Mouse (Mus musculus) ES-E14 (cell line): ENCODE measurements around the gene Dhx40.

Experiments used
- CHD2 ChIP-seq: IDR thresholded peaks from 2 replicates; pipeline ENCODE4 v1.6.1; 2014; ENCODE audit warnings: mild to moderate bottlenecking, low read depth, low read length, inconsistent platforms
- MAFK ChIP-seq: IDR thresholded peaks from 2 replicates; pipeline ENCODE4 v1.6.1; 2014; ENCODE audit warnings: mild to moderate bottlenecking, low read depth, low read length, inconsistent platforms; ENCODE audit not compliant: insufficient read depth
- ZC3H11A ChIP-seq: IDR thresholded peaks from 2 replicates; pipeline ENCODE4 v1.6.1; 2012; ENCODE audit warnings: low read depth, mild to moderate bottlenecking, inconsistent platforms, low read length, borderline replicate concordance

GRCm38 (mm10) chr11:86760357-86760756 lies 47.2 kb downstream of the Dhx40 start:
- no peak for TF ChIP-seq ZC3H11A
- no peak for TF ChIP-seq MAFK
- no peak for TF ChIP-seq CHD2
